Mouse (Mus musculus): ENCODE results near the gene Mrpl33.

DNA sequence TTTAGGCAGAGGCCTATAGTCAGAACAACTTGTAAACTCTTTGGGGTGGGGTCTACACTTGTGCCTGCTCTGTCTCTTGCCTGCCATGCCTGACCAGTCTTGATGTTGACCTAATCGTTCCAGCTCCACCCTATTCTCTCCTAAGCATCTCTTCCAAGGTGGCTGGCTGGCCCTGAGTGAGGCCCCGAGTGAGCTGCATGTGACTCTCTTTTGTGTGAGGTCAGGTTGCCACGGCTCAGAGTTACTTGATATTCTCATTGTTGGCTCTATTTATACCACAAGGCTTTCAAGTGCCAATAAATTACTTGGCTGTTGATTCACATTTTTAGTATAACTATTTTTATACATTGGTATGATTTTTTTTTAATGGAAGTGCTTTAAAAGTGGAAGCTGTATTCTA lies 30.4 kb downstream of the Mrpl33 start:
- TF ChIP-seq CTCF (IDR thresholded peaks at IDR 0.05), result no peak
- no peak for TF ChIP-seq POLR2A (IDR thresholded peaks at IDR 0.05; ENCODE audit: insufficient read depth, low read depth, low read length)
